Mouse (Mus musculus): Measurements from ENCODE around the gene Axl.
A peak's percentile ranks its signal among the peaks of the same experiment; 100 is the strongest.

Axl gene

DNA sequence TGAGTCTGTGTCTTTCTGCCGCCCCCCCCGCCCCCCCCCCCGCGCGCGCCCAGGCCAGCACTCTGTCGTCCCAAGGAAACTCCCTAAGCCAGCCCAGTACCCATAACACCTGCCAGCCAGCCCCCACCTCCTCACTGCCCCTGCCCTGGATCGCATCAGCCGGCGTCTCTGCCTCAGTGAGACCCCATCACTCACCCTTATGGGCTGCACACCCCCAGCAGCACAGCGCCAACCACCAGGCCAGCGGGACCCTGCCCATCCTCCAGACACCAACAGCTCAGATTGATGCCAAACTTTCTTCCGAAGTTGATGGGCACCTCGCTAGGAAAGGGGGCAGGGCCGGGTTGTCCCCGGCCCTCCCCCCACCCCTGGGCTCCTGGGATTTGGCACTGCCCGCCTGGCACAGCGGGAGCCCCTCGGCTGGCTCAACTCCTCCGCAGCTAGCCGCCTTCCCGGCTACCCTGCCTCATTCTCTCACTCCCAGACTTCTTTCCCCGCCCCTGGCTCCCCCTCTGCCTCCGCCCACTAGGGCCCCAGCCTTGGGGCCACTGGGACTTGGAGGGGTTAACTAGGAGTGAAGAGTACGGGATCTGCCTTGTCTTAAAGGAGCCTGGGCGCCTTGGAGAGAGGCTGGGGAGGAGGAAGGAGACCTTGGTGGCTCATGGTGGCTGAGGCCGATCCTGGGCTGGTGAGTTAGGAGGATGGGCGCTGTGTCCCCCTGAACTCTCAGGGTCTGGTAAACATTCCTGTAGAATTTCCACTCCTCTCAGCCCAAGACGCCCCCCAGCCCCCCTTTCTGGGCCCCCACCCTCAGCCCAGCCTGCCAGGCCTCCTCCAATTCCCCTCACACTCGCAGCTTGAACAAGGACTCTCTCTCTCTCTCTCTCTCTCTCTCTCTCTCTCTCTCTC is at the start of gene Axl:
TSS of gene Axl (minus strand) at position 486 of the 909 bp plus-strand sequence.
- peak; percentile 78 for DNase-seq (ENCODE audit: extremely low spot score, low spot score)

- DNase-seq (ENCODE audit: extremely low spot score, low spot score): no peak
Measured at GRCm38 (mm10) chr7:25835188-25835891, 46.8 kb upstream of the Axl start.

DNA sequence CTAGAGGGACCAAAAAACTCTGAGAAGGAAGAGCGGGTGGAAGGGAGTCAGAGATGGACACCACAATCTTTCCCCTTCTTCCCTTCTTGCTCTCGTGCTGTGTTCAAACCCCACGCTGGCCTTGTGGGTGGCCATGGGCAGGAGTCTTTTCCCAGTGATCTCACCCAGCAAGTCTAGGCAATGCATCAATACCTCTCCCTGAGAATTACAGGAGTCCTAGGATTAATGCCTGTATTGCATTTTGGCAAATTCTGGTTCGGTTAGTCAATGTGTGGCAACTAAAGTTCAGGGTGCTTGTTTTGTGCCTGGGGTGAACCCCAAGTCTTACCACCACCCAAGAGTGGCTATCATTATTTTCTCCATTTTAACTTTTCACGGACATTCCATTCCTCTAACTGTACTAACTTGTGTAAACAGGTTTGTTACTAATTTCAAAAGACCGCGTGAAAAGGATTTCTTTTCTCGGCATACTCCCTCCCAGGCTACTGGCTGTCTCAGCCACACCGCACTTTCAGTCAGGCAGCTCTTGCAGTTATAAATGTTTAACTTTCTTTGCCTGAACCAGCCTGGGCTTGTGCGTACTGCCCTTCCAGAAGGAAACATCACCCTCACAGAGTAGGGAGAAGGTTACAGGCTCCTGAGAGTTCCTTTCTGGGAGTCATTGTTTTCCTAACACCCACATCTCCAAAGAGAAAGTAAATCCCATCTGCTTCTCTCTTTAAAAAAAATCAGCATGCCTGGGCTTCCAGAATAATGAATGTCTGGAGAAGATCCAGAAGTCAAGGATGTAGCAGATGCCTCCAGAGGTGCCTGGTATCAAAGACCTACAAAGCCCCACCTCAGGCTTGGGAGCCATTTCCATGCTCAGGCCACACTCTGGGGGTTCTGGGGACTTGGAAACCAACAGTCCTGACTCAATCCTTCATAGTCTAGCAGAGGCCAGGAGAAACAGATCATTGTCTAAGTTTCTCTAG is 43.3 kb upstream of the Axl start:
- DNase-seq (ENCODE audit: extremely low spot score, low spot score): no peak

- peak; percentile 49 for DNase-seq (ENCODE audit: extremely low spot score, low spot score)
Measured at GRCm38 (mm10) chr7:25830251-25830650, 41.7 kb upstream of the Axl start.

GRCm38 (mm10) chr7:25827199-25827598 is 38.7 kb upstream of the Axl start:
- no peak for DNase-seq (ENCODE audit: extremely low spot score, low spot score)

- no peak for DNase-seq (ENCODE audit: extremely low spot score, low spot score)
Measured at GRCm38 (mm10) chr7:25826029-25826428, 37.5 kb upstream of the Axl start.

DNA sequence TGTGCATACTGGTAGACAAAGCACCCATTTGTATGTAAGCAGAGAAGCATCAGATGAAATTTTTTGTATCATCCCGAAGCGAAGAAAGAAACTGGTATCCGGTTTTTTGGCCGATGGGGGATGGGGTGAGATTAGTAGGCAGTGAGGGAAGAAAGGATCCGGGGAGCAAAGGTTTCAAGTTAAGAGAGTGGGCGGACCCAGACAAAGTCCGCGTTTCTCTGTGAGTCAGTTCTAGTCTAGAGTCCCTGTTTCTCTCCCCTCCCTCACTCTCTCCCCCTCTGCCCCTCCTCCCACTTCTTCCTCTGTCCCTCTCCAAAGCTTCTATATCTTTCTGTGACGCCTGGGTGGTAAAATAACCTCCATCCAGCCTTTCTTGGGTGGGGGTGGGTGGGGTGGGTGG is 36.5 kb upstream of the Axl start:
- DNase-seq (ENCODE audit: extremely low spot score, low spot score): no peak

- DNase-seq (ENCODE audit: extremely low spot score, low spot score): peak; percentile 57
Measured at GRCm38 (mm10) chr7:25816241-25816919, 27.9 kb upstream of the Axl start, which contains the start of gene Cyp2s1. TSS of gene Cyp2s1 (minus strand) at chr7:25816913.

GRCm38 (mm10) chr7:25815571-25815970 is 27.1 kb upstream of the Axl start:
- no peak for DNase-seq (ENCODE audit: extremely low spot score, low spot score)

DNA sequence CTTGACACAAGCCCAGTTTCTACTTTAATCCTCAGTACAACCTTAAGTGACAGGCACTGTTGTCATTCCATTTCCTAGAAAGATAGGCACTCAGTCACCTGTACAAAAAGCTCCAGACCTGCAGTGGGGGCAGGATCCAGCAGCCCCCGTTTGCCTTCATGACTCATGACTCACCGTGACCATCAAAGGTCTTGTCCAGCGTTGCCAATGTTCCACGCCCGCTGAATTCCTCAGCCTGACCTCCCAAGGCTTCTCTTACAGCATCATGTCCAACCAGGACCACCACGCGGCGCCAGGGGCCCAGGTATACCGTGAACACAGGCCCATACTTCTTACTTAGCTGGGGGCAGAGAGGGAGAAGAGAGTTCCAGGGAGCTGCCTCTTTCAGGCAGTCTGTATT is 26.2 kb upstream of the Axl start:
- DNase-seq (ENCODE audit: extremely low spot score, low spot score): no peak

DNA sequence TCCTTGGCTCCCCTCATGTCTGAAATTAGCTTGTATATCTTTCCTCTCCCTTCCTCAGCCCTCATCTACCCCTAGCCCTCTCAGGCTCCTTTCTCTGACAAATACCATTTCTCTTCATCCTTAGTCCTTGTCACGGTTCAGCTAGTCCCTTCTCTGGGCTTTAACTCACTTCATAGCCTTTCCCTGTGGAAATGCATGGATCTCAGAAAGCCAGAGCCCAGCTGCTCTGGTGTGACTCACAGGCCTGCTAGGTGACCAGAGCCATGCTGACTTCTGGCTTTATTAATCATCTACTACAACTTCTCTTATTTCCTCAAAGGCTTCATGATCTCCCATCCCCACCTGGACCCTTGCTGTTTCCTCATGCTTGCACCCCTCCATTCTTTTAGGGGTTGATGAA is 23.7 kb upstream of the Axl start:
- no peak for DNase-seq (ENCODE audit: extremely low spot score, low spot score)

GRCm38 (mm10) chr7:25811716-25812115 is 23.2 kb upstream of the Axl start:
- DNase-seq (ENCODE audit: extremely low spot score, low spot score): no peak

DNA sequence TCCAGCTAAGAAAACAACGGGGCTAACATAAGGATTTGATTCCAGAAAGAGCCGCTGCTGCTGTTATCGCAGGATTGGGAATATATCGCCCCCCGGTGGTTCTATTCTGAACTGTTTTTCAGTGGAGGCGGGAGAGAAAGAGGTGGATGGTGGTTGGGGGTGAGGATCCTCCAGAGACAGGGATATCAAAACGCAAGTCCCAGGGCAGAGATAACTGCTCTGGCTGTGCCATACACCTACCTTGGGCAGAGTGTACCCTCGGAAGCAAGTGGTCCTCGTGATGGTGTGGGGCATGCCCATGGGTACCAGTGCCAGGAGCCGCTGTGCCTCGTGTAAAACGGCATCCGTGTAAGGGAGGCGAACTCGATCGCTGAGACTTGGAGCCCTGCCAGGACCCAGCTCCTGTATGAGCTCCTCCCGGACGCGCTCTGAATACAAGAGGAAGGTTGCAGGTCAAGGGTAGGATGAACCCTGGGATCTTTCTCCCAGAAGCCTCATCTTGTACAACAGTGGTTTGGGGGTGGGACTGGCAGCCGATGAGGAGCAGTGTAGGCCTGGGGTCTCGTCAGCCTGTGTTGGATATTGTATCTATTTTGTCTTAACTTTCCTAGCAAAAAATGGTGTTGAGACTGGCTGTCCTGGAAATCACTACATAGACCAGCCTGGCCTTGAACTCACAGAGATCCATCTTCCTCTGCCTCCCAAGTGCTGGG is 17.3 kb upstream of the Axl start:
- peak; percentile 79 for DNase-seq (ENCODE audit: extremely low spot score, low spot score)

DNA sequence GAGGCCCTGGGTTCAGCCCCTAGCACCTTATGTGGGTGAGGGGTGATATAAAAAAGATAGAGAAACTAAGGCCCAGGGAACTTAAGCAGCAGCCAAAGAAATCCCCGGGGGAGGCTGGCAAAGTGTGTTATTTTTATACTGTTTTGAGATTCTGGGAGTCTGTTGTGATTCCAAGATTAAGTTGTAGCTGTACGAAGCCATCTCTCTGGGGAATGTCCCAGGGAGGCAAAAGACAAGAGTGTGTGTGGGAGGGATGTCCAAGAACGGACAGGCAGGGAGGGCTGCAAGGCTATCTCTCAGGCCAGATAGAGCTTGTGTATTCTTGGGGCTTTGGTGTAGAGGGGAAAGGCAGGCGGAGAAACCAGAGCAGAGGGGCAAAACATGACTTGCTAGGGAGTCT is 16.3 kb upstream of the Axl start:
- DNase-seq (ENCODE audit: extremely low spot score, low spot score): no peak

DNA sequence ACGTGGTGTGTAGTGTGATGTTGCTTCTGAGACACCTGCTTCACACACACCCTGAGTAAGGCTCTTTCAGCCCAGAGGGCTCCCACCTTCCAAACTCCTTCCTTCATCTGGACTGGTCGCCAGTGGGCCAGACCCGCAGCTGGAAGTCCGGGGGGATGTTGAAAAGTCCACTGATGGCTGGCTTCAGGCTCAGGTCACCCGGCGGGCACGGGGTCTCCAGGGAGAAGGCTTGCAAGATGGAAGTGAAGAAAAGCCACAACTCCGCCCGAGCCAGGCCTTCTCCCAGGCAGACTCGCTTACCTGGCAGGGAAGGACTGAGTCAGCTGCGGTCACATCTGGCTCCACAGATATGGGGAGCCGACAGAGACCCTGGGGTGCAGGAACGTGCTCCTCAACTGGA is 15.0 kb upstream of the Axl start:
- DNase-seq (ENCODE audit: extremely low spot score, low spot score): no peak

DNA sequence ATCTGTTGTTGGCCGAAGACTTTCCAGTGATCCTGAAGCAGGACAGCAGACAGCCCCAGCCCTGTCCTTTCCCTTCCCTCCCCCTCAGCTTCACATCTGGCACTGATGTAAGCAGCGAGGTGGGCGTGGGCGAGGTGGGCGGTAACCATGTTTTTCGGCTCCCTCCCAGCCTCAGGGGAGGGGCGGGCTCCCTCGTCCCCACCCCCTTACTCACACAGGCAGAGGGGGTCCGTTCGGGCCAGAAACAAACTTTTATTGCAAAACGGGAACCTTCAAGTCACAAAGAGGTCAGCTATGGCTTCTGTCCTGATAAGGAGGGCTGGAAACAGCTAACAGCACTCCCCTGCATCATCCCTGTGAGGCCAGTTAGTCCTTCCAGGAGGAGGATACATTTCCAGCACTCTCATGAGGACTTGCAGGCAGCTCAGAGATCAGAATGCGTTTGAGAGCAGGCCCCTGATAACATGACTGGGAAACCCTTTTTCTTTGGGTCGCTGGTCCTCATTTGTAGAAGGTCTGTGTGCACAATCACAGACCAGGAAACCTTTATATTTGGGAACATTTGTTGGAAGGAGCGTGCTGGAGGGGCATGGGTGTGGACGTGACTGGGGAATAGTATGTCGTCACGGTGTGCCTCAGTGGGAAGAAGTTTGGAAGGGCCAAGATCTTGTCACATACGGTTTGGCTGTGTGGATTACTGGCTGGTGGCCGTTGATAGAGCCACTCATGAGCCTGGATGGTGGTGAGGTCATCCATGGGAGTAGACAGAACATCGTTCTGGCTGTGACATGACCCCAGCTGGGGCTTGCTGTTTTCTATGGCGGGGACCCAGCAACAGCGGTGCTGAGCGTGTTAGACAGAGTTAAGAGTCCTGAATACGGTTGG is 14.0 kb upstream of the Axl start:
- peak; percentile 66 for DNase-seq (ENCODE audit: extremely low spot score, low spot score)

DNA sequence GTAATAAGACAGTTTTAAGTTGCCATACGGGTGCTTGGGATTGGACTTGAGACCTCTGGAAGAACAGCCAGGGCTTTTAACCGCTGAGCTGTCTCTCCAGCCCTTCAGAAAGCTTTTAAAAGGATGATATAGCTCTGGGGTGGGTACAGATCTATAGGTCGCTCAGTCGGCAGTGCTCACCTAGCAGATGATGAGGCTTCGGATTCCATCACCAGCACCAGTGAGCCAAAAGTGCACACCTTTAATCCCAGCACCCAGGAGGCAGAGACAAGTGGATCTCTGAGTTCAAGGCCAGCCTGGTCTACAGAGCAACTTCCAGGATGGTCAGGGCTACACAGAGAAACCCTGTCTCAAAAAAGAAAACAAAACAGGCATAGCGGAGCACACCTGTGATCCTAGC is 12.5 kb upstream of the Axl start:
- DNase-seq (ENCODE audit: extremely low spot score, low spot score): no peak

DNA sequence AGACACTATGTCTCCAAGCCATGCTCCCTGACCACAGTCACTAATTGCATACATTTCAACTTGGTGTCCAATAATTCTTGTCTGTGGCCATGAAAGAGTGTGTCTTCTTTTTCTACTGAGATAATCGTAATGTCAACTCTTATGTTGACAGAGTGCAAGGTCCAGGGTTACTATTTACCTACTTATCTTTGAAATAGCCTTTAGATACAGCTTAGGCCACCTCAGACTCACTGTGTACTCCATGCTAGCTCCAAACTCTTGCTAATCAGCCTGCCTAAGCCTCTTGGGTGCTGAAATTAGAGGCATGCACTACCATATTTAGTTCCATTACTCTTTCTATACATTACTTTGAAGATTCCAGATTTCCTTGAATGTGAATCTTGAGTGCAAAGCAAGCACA is 10.9 kb upstream of the Axl start:
- no peak for DNase-seq (ENCODE audit: extremely low spot score, low spot score)

DNA sequence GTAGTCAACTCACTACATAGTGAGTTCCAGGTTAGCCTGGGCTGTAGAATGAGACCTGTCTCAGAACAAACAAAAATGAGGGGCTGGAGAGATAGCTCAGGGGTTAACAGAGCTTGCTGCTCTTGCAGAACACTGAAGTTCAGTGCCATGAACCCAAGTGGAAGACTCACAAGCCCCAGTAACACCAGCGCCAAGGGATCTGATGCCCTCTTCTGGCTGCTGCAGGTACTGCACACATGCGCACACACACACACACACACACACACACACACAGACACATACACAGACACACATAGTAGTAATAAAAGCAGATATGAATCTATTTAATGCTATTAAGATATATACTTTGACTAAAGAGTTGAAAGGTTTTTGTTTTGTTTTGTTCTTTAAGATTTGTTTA is 10.0 kb upstream of the Axl start:
- DNase-seq (ENCODE audit: extremely low spot score, low spot score): no peak

Measured in neural tube, embryonic 10.5 days (tissue).